Comparison of ENCODE assay signal across 9 mouse cellular contexts in the genomic region with DNA sequence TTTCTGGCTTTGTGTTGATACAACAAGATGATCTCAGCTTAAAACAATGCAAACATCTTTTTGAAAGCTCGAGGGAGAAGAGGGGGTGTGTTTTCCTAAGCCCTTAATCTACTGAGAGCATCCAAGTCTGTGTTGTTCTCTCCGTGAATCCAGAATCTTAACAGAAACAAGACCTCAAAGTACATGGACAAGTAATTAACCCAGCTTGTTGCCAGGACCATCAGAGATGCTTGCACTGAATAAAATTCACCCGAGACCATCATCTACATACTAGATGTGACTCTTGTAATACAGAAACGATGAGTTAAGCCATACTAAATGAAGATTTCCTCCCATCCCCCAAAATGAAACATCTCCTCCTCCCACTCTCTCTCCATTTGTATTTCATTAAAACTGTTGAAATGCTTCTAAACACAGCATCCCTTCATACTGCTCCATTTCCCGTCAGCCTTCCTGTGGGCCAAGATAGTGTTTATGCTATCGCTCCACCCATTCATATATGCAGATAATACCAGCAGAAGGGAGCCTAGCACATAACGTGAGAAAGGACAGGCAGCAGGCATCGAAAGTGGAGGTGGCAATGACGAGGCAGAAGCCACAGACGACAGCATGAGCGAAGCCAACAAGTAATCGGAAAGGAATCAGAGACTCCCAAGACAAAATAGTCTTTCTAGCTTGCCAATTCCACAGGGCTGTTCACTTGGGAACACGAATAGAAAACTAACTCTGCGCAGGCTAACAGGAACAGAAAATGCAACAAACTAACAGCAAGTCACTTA.
DNase-seq lines count a peak whose midpoint lies in the region; ATAC-seq and TF ChIP-seq lines count a peak whose summit lies in the region.
"Had no signal": no experiment of that assay in that cellular context is flagged by ENCODE, and none has a peak within 500 bp of the region (broad histone marks: within the 10 kb centered on the region; RNA-seq: fewer than 3 reads in every experiment).

No protein-coding gene starts in this region.

- peak; percentile 60 for ATAC-seq in forebrain, embryonic 15.5 days (replicated peaks)
- no peak for ATAC-seq in forebrain, embryonic 12.5 days (ENCODE audit: low FRiP score)
- no peak for ATAC-seq in heart, embryonic 13.5 days (ENCODE audit: extremely low read depth, insufficient number of reproducible peaks, low FRiP score, low TSS enrichment)
- no peak for ATAC-seq in midbrain, embryonic 14.5 days (ENCODE audit: low FRiP score, low TSS enrichment)

- 0 out of 2 replicates have a peak, but pooled peaks cover 8% of the 10 kb centered on the region for H3K4me1 ChIP-seq in forebrain, embryonic 15.5 days
- H3K4me1 ChIP-seq in forebrain, embryonic 12.5 days, result no peaks in the 10 kb centered on the region
- peaks cover 65% of the 10 kb centered on the region for H3K4me1 ChIP-seq in heart, embryonic 13.5 days
- peaks cover 3% of the 10 kb centered on the region; the same call in 1 of the 2 replicates for H3K4me1 ChIP-seq in midbrain, embryonic 14.5 days (ENCODE audit: control insufficient read depth, insufficient read depth, low read length)
- H3K4me1 ChIP-seq: liver, embryonic 15.5 days had no signal

- no peak overlapping the region for H3K9ac ChIP-seq in forebrain, embryonic 15.5 days (replicated peaks)
- no peak overlapping the region for H3K9ac ChIP-seq in forebrain, embryonic 12.5 days
- H3K9ac ChIP-seq in heart, embryonic 13.5 days, result 0 out of 2 replicates have a peak overlapping the region, but pooled peaks have one; percentile 3
- no peak overlapping the region for H3K9ac ChIP-seq in midbrain, embryonic 14.5 days (replicated peaks; ENCODE audit: low read length)
- H3K9ac ChIP-seq: liver, embryonic 15.5 days had no signal

- no peak overlapping the region for H3K27ac ChIP-seq in forebrain, embryonic 15.5 days (replicated peaks)
- no peak overlapping the region for H3K27ac ChIP-seq in forebrain, embryonic 12.5 days
- peak overlapping the region; percentile 4; the same call in 1 of the 2 replicates for H3K27ac ChIP-seq in left cerebral cortex, adult 2 months
- H3K27ac ChIP-seq in heart, embryonic 13.5 days (replicated peaks), result peak overlapping the region; percentile 67
- H3K27ac ChIP-seq in midbrain, embryonic 14.5 days (replicated peaks; ENCODE audit: low read depth, low read length), result no peak overlapping the region
- H3K27ac ChIP-seq: liver, embryonic 15.5 days had no signal

- no peak overlapping the region for H3K4me3 ChIP-seq in forebrain, embryonic 15.5 days
- H3K4me3 ChIP-seq in forebrain, embryonic 12.5 days (replicated peaks), result no peak overlapping the region
- peak overlapping the region; percentile 1; the same call in 1 of the 2 replicates for H3K4me3 ChIP-seq in left cerebral cortex, adult 2 months
- no peak overlapping the region for H3K4me3 ChIP-seq in heart, embryonic 13.5 days
- no peak overlapping the region for H3K4me3 ChIP-seq in midbrain, embryonic 14.5 days (replicated peaks; ENCODE audit: low read depth, low read length)
- H3K4me3 ChIP-seq: liver, embryonic 15.5 days had no signal

- TF ChIP-seq CTCF in left cerebral cortex, adult 2 months (IDR thresholded peaks at IDR 0.05), result no peak

- WGBS in forebrain, embryonic 15.5 days, result 59% methylated on average over 14 of the region's 14 CpGs
- WGBS in forebrain, embryonic 12.5 days, result 76% methylated on average over 14 of the region's 14 CpGs
- 21% methylated on average over 14 of the region's 14 CpGs for WGBS in heart, embryonic 13.5 days
- WGBS in midbrain, embryonic 14.5 days, result 73% methylated on average over 14 of the region's 14 CpGs

- no peak for DNase-seq in left cerebral cortex, adult 2 months (ENCODE audit: extremely low spot score in 1 of 2, low spot score in 2 of 2)
- no peak for DNase-seq in left cerebral cortex, postnatal 10 days (ENCODE audit: extremely low spot score in 1 of 2, low spot score in 2 of 2)
- DNase-seq in skeletal muscle tissue, adult 2 months (ENCODE audit: low read depth, low spot score), result peak; percentile 74
- no peak for DNase-seq in midbrain, embryonic 14.5 days
- DNase-seq in left cerebral cortex, postnatal 4 days, result no peak

- intact Hi-C loops in left cerebral cortex, adult 2 months (cut with DNase I), result no loop called here
- intact Hi-C loops in left cerebral cortex, postnatal 10 days (cut with DNase I), result no loop called here
- intact Hi-C loops in left cerebral cortex, postnatal 4 days (cut with DNase I), result no loop called here

- no peak overlapping the region for H3K4me2 ChIP-seq in forebrain, embryonic 15.5 days (replicated peaks)
- H3K4me2 ChIP-seq in forebrain, embryonic 12.5 days, result no peak overlapping the region
- H3K4me2 ChIP-seq in heart, embryonic 13.5 days, result peak overlapping the region; percentile 55
- H3K4me2 ChIP-seq in midbrain, embryonic 14.5 days (ENCODE audit: low read length), result no peak overlapping the region
- H3K4me2 ChIP-seq: liver, embryonic 15.5 days had no signal

- no peaks in the 10 kb centered on the region for H3K9me3 ChIP-seq in forebrain, embryonic 15.5 days
- H3K9me3 ChIP-seq in forebrain, embryonic 12.5 days, result no peaks in the 10 kb centered on the region
- no peaks in the 10 kb centered on the region for H3K9me3 ChIP-seq in heart, embryonic 13.5 days
- no peaks in the 10 kb centered on the region for H3K9me3 ChIP-seq in midbrain, embryonic 14.5 days (ENCODE audit: control insufficient read depth, low read length)
- H3K9me3 ChIP-seq: liver, embryonic 15.5 days had no signal

- no peaks in the 10 kb centered on the region for H3K27me3 ChIP-seq in forebrain, embryonic 15.5 days
- H3K27me3 ChIP-seq in forebrain, embryonic 12.5 days, result no peaks in the 10 kb centered on the region
- no peaks in the 10 kb centered on the region for H3K27me3 ChIP-seq in heart, embryonic 13.5 days (replicated peaks)
- no peaks in the 10 kb centered on the region for H3K27me3 ChIP-seq in midbrain, embryonic 14.5 days (ENCODE audit: control insufficient read depth, insufficient read depth, low read length)
- H3K27me3 ChIP-seq: liver, embryonic 15.5 days had no signal

- H3K36me3 ChIP-seq in forebrain, embryonic 15.5 days, result no peaks in the 10 kb centered on the region
- H3K36me3 ChIP-seq in forebrain, embryonic 12.5 days (replicated peaks), result no peaks in the 10 kb centered on the region
- H3K36me3 ChIP-seq in heart, embryonic 13.5 days, result no peaks in the 10 kb centered on the region
- no peaks in the 10 kb centered on the region for H3K36me3 ChIP-seq in midbrain, embryonic 14.5 days (ENCODE audit: control insufficient read depth, insufficient read depth, low read length)
- H3K36me3 ChIP-seq: liver, embryonic 15.5 days had no signal

Comparison
In these comparisons a context has a peak if more than half of its experiments do, and no peak if none do; other contexts are left out.
1. H3K27ac ChIP-seq: peak in left cerebral cortex, adult 2 months (single experiment) and heart, embryonic 13.5 days (single experiment); none in forebrain, embryonic 15.5 days (single experiment), forebrain, embryonic 12.5 days (single experiment) and midbrain, embryonic 14.5 days (single experiment).